Mouse (Mus musculus): Measurements from ENCODE around the gene Prss23. TPM values are rescaled to one million over a fixed set of nuclear protein-coding genes. Genes with fewer than 3 reads are reported as not detected.

Gene Prss23
- total and polyA plus RNA-seq, 2 experiments from 2014 or later = 18.6 to 29.1 TPM

- ATAC-seq = peak; percentile 89
- peak; percentile 89 for DNase-seq (ENCODE audit: low spot score)
- Histone ChIP-seq H3K36me3 (ENCODE audit: insufficient read depth, low read length) (no peaks in the 10 kb centered on the region), H3K4me3 (ENCODE audit: low read length) (no peak overlapping the region), H3K27ac (no peak overlapping the region), H3K9ac (replicated peaks; ENCODE audit: low read length) (no peak overlapping the region), H3K9me3 (ENCODE audit: low read length) (no peaks in the 10 kb centered on the region), H3K27me3 (ENCODE audit: insufficient read depth, low read length) (no peaks in the 10 kb centered on the region), H3K4me2 (ENCODE audit: low read depth, low read length) (no peak overlapping the region), H3K4me1 (ENCODE audit: insufficient read depth, low read length) (no peaks in the 10 kb centered on the region)
- peak; percentile 88 for TF ChIP-seq CTCF (IDR thresholded peaks at IDR 0.05; ENCODE audit: low read depth)
- 0% methylated on average over 1 of the region's 1 CpGs for WGBS
These were observed 49.5 kb downstream of the Prss23 start for GRCm38 (mm10) chr7:89477294-89477999.

GRCm38 (mm10) chr7:89473442-89473841 is 53.5 kb downstream of the Prss23 start:
- no peak overlapping the region for H3K27ac ChIP-seq
- H3K36me3 ChIP-seq (ENCODE audit: insufficient read depth, low read length) = no peaks in the 10 kb centered on the region
- ATAC-seq (0 out of 2 replicates have a peak, but pooled peaks have one; percentile 48), DNase-seq (ENCODE audit: low spot score) (peak; percentile 62)
- no peak overlapping the region for H3K9ac ChIP-seq (replicated peaks; ENCODE audit: low read length)
- H3K4me1 ChIP-seq (ENCODE audit: insufficient read depth, low read length) = no peaks in the 10 kb centered on the region
- peak; percentile 79 for TF ChIP-seq CTCF (IDR thresholded peaks at IDR 0.05; ENCODE audit: low read depth)
- H3K27me3 ChIP-seq (ENCODE audit: insufficient read depth, low read length) = no peaks in the 10 kb centered on the region
- no peaks in the 10 kb centered on the region for H3K9me3 ChIP-seq (ENCODE audit: low read length)
- H3K4me2 ChIP-seq (ENCODE audit: low read depth, low read length) = no peak overlapping the region
- WGBS = 61% methylated on average over 4 of the region's 4 CpGs
- H3K4me3 ChIP-seq (ENCODE audit: low read length) = no peak overlapping the region

- ATAC-seq (peak; percentile 91), DNase-seq (ENCODE audit: low spot score) (peak; percentile 67)
- no peaks in the 10 kb centered on the region for H3K9me3 ChIP-seq (ENCODE audit: low read length)
- H3K4me2 ChIP-seq (ENCODE audit: low read depth, low read length) = no peak overlapping the region
- no peaks in the 10 kb centered on the region for H3K4me1 ChIP-seq (ENCODE audit: insufficient read depth, low read length)
- TF ChIP-seq CTCF (IDR thresholded peaks at IDR 0.05; ENCODE audit: low read depth) = no peak
- H3K27ac ChIP-seq = peak overlapping the region; percentile 62; the same call in 1 of the 2 replicates
- no peak overlapping the region for H3K9ac ChIP-seq (replicated peaks; ENCODE audit: low read length)
- no peaks in the 10 kb centered on the region for H3K27me3 ChIP-seq (ENCODE audit: insufficient read depth, low read length)
- no peak overlapping the region for H3K4me3 ChIP-seq (ENCODE audit: low read length)
- 44% methylated on average over 10 of the region's 10 CpGs for WGBS
- H3K36me3 ChIP-seq (ENCODE audit: insufficient read depth, low read length) = no peaks in the 10 kb centered on the region
These were observed 63.0 kb downstream of the Prss23 start for GRCm38 (mm10) chr7:89463775-89464592.

GRCm38 (mm10) chr7:89463246-89463645 is 63.7 kb downstream of the Prss23 start:
- no peak for ATAC-seq
- Histone ChIP-seq H3K27ac (peak overlapping the region; percentile 62; the same call in 1 of the 2 replicates), H3K4me2 (ENCODE audit: low read depth, low read length) (no peak overlapping the region), H3K36me3 (ENCODE audit: insufficient read depth, low read length) (no peaks in the 10 kb centered on the region), H3K27me3 (ENCODE audit: insufficient read depth, low read length) (no peaks in the 10 kb centered on the region), H3K4me1 (ENCODE audit: insufficient read depth, low read length) (no peaks in the 10 kb centered on the region), H3K9me3 (ENCODE audit: low read length) (no peaks in the 10 kb centered on the region), H3K4me3 (ENCODE audit: low read length) (no peak overlapping the region), H3K9ac (replicated peaks; ENCODE audit: low read length) (no peak overlapping the region)
- 84% methylated on average over 3 of the region's 3 CpGs for WGBS
- no peak for TF ChIP-seq CTCF (IDR thresholded peaks at IDR 0.05; ENCODE audit: low read depth)
- no peak for DNase-seq (ENCODE audit: low spot score)

DNA sequence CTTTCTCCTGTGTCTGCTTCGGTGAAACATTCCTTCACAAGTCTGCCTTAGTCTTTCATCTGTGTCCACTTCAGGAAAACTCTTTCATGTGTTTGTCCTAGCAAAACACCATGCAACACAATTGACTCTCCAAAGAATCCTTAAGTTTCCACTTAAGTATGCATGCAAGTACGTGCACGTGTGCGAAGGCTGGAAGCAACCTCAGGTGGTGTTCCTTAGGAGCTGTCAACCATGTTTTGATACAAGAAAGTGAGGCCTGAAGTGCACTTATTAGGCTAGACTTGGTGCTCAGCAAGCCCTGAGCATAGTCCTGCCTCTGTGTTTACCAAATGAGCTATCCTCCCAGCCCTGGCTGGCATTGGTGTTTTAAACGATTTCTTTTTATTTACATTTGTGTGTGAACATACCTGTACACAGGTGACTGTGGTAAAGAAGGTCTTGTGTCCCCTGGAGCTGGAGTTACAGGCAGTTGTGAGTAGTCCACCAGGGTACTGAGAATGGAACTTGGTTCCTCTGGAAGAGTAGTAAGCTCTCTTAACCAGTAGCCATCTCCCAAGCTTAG is 64.3 kb downstream of the Prss23 start:
- no peaks in the 10 kb centered on the region for H3K36me3 ChIP-seq (ENCODE audit: insufficient read depth, low read length)
- H3K4me2 ChIP-seq (ENCODE audit: low read depth, low read length) = no peak overlapping the region
- H3K4me3 ChIP-seq (ENCODE audit: low read length) = no peak overlapping the region
- WGBS = 94% methylated on average over 5 of the region's 5 CpGs
- no peak for TF ChIP-seq CTCF (IDR thresholded peaks at IDR 0.05; ENCODE audit: low read depth)
- no peak overlapping the region for H3K27ac ChIP-seq
- DNase-seq (ENCODE audit: low spot score) (no peak), ATAC-seq (no peak)
- H3K27me3 ChIP-seq (ENCODE audit: insufficient read depth, low read length) = no peaks in the 10 kb centered on the region
- H3K4me1 ChIP-seq (ENCODE audit: insufficient read depth, low read length) = no peaks in the 10 kb centered on the region
- H3K9me3 ChIP-seq (ENCODE audit: low read length) = no peaks in the 10 kb centered on the region
- no peak overlapping the region for H3K9ac ChIP-seq (replicated peaks; ENCODE audit: low read length)

DNA sequence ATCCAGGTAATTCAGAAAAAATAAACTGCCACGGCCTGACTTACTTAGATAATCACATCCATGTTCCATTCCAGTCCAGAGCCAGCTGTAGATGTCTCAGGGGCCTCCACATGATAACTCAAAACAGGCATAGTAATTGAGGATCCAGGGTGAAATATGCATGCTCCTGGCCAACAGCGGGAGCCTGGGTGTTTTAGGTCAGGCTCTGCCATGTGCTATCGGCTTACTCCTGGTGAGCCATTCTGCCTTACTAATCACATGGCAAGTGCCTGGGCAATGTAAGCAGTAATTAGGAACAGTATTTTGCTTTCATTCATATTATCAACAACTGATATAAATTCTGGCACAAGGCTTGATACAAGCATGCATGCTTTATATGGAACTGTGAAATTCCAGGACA is 65.6 kb downstream of the Prss23 start:
- 45% methylated on average over 3 of the region's 3 CpGs for WGBS
- no peak for ATAC-seq

More for the DNA sequence above, 65.6 kb downstream of the Prss23 start:
- H3K4me2 ChIP-seq (ENCODE audit: low read depth, low read length) = no peak overlapping the region
- no peak overlapping the region for H3K4me3 ChIP-seq (ENCODE audit: low read length)
- H3K4me1 ChIP-seq (ENCODE audit: insufficient read depth, low read length) = 0 out of 2 replicates have a peak, but pooled peaks cover 2% of the 10 kb centered on the region
- no peaks in the 10 kb centered on the region for H3K9me3 ChIP-seq (ENCODE audit: low read length)
- no peak overlapping the region for H3K27ac ChIP-seq
- no peak overlapping the region for H3K9ac ChIP-seq (replicated peaks; ENCODE audit: low read length)
- H3K27me3 ChIP-seq (ENCODE audit: insufficient read depth, low read length) = no peaks in the 10 kb centered on the region
- no peak for DNase-seq (ENCODE audit: low spot score)
- no peak for TF ChIP-seq CTCF (IDR thresholded peaks at IDR 0.05; ENCODE audit: low read depth)
- H3K36me3 ChIP-seq (ENCODE audit: insufficient read depth, low read length) = no peaks in the 10 kb centered on the region

Data from hindbrain, postnatal 0 days (tissue).